Mouse (Mus musculus) kidney, embryonic 14.5 days (tissue): Measurements from ENCODE around the gene Dsn1. TPM values are rescaled to one million over a fixed set of nuclear protein-coding genes. Genes with fewer than 3 reads are reported as not detected.
A peak's percentile ranks its signal among the peaks of the same experiment; 100 is the strongest.

Source experiments
- ATAC-seq: fragments of 200-750 bp; cut with Nextera tagmentation; 2 replicates; pipeline ENCODE4 v1.8.0; 2017; ENCODE audit warnings: moderate number of reproducible peaks, mild to moderate bottlenecking, moderate TSS enrichment, moderate library complexity; ENCODE audit not compliant: low FRiP score, low TSS enrichment
- H3K27ac ChIP-seq: fragments of 300-500 bp; sonication (generic); 2 replicates; pipeline ENCODE4 v1.5.1; 2014; ENCODE audit warnings: low read depth, mild to moderate bottlenecking, low read length, moderate library complexity, mixed read lengths
- H3K27me3 ChIP-seq: fragments of 300-500 bp; sonication (generic); 2 replicates; pipeline ENCODE4 v1.6.1; 2014; ENCODE audit warnings: mild to moderate bottlenecking, low read length; ENCODE audit not compliant: control insufficient read depth, insufficient read depth
- H3K36me3 ChIP-seq: fragments of 300-500 bp; sonication (generic); 2 replicates; pipeline ENCODE4 v1.6.1; 2014; ENCODE audit warnings: low read length, mixed read lengths; ENCODE audit not compliant: control insufficient read depth, insufficient read depth
- H3K4me1 ChIP-seq: fragments of 300-500 bp; sonication (generic); 2 replicates; pipeline ENCODE4 v1.6.1; 2014; ENCODE audit warnings: low read length, mixed read lengths; ENCODE audit not compliant: control insufficient read depth, insufficient read depth
- H3K4me2 ChIP-seq: fragments of 300-500 bp; sonication (generic); replicated peaks from 2 replicates; pipeline ENCODE4 v1.6.1; 2014; ENCODE audit warnings: low read depth, mild to moderate bottlenecking, low read length
- H3K4me3 ChIP-seq: fragments of 300-500 bp; sonication (generic); 2 replicates; pipeline ENCODE4 v1.5.1; 2014; ENCODE audit warnings: mild to moderate bottlenecking, low read length
- H3K9ac ChIP-seq: fragments of 300-500 bp; sonication (generic); 2 replicates; pipeline ENCODE4 v1.6.1; 2014; ENCODE audit warnings: low read depth, mild to moderate bottlenecking, low read length, moderate library complexity
- H3K9me3 ChIP-seq: fragments of 300-500 bp; sonication (generic); 2 replicates; pipeline ENCODE4 v1.6.1; 2016; ENCODE audit warnings: low read length; ENCODE audit not compliant: control insufficient read depth
- WGBS: fragments of 180-500 bp; shearing (Covaris S2); extraction: QIAGEN DNeasy Blood & Tissue Kit; methylation state at CpG from one replicate; pipeline ENCODE4 v1.1.7; 2014; 5-methylcytosine and 5-hydroxymethylcytosine counted together
- polyA plus RNA-seq: library from polyadenylated mRNA; unstranded; fragments of >200 nt; fragmentation: Nextera tagmentation; extraction: Ambion mirVana; gene quantifications from 2 replicates; pipeline ENCODE4 v1.2.1, GENCODE M21; 2014

The Dsn1 gene
- polyA plus RNA-seq, 1 experiment from 2014 or later, result 43.8 TPM

DNA sequence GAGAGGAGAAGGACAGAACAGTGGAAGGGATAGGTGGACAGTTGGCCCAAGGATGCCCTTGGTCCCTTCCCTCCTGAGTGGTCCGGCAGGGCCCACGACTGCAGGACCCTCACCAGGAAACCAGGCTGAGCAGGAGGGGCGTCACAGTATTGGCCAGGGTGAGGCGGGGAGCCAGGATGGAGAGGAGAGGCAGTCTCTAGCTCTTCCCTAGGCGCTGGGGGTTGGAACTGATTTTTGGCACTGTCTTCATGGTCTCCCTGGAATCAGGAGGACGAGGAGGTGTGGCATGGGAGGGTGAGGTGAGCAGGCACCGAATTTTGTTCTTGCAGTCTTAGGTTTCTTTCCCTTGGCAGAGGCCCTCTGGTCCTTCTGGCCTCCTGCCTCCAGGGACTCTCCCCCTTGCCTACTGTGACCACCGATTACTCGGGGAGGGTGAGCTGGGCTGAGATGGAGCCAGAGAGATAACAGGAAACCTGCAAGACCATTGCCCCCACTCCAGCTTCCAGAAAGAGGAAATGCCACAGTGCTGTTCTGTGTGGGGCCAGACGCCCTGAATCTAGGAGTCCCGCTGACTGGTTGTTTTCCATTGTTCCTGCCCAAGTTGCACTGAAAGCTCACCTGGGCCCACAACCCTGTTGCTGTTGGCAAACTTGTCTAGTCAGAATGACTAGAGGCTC lies 3.8 kb upstream of the Dsn1 start:
- no peak for ATAC-seq
- no peaks in the 10 kb centered on the region for H3K27me3 ChIP-seq
- H3K4me3 ChIP-seq, result no peak overlapping the region
- peaks cover 11% of the 10 kb centered on the region; the same call in 1 of the 2 replicates for H3K36me3 ChIP-seq
- no peak overlapping the region for H3K27ac ChIP-seq
- H3K4me1 ChIP-seq, result peaks cover 10% of the 10 kb centered on the region; the same call in 1 of the 2 replicates
- no peak overlapping the region for H3K9ac ChIP-seq
- WGBS, result 49% methylated on average over 11 of the region's 11 CpGs
- no peaks in the 10 kb centered on the region for H3K9me3 ChIP-seq
- no peak overlapping the region for H3K4me2 ChIP-seq

DNA sequence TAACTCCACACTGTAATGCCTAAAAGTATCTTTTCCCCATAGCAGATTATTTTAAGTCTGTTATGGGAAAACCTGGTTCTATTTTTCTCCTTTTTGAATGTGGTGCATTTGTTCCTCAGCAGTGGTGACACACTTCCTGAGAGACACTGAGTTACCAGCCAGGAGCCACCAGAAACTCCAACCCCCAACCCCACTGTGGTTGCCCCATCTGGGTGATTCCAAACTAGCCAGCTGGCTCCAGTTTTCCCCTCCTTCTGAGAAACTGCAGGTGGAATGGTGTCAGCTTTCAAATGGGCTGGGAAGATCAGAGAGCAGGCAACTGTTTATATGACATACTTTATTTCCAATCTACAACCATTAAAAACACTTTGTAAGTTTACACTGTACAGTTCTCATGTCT lies 3.2 kb upstream of the Dsn1 start:
- Histone ChIP-seq H3K36me3 (peaks cover 6% of the 10 kb centered on the region; the same call in 1 of the 2 replicates), H3K4me1 (peaks cover 10% of the 10 kb centered on the region; the same call in 1 of the 2 replicates), H3K4me2 (no peak overlapping the region), H3K9me3 (no peaks in the 10 kb centered on the region), H3K27ac (no peak overlapping the region), H3K4me3 (no peak overlapping the region), H3K9ac (no peak overlapping the region), H3K27me3 (no peaks in the 10 kb centered on the region)
- no peak for ATAC-seq

- peaks cover 12% of the 10 kb centered on the region; the same call in 1 of the 2 replicates for H3K36me3 ChIP-seq
- no peak overlapping the region for H3K4me2 ChIP-seq
- peaks cover 10% of the 10 kb centered on the region; the same call in 1 of the 2 replicates for H3K4me1 ChIP-seq
- H3K27ac ChIP-seq, result no peak overlapping the region
- H3K9ac ChIP-seq, result no peak overlapping the region
- no peak for ATAC-seq
- no peaks in the 10 kb centered on the region for H3K9me3 ChIP-seq
- no peak overlapping the region for H3K4me3 ChIP-seq
- no peaks in the 10 kb centered on the region for H3K27me3 ChIP-seq
Observed at GRCm38 (mm10) chr2:157008509-157008908, 1.6 kb upstream of the Dsn1 start.

DNA sequence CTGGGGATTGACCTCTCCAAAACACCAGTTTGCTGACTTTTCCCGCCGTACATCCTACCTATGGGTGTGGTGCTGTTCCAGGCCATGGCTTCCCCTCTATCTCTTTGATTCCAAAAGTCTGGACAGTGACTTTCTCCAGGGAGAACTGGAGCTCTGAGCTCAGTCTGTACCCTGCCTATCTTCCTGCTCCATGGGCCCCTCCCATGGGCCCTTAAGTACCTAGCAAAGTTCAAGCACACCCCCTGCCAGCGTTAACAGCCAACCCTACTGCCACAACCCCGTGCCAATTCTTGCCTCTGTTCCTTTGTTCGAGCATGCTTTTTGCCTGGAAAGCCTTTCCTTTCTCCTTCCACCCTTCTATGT lies 261 bp upstream of the Dsn1 start:
- ATAC-seq, result peak; percentile 51
- WGBS, result 32% methylated on average over 5 of the region's 5 CpGs

GRCm38 (mm10) chr2:157002321-157002720 lies 4.6 kb downstream of the Dsn1 start:
- Histone ChIP-seq H3K9ac (no peak overlapping the region), H3K4me3 (no peak overlapping the region), H3K4me2 (no peak overlapping the region), H3K36me3 (peaks cover 50% of the 10 kb centered on the region), H3K27me3 (no peaks in the 10 kb centered on the region), H3K4me1 (peaks cover 2% of the 10 kb centered on the region; the same call in 1 of the 2 replicates), H3K9me3 (no peaks in the 10 kb centered on the region), H3K27ac (no peak overlapping the region)
- WGBS, result 86% methylated on average over 4 of the region's 4 CpGs
- no peak for ATAC-seq

More for the DNA sequence above, 261 bp upstream of the Dsn1 start:
- Histone ChIP-seq H3K9me3 (no peaks in the 10 kb centered on the region), H3K4me3 (peak overlapping the region; percentile 85), H3K27me3 (no peaks in the 10 kb centered on the region), H3K36me3 (peaks cover 16% of the 10 kb centered on the region), H3K9ac (peak overlapping the region; percentile 81), H3K27ac (peak overlapping the region; percentile 73), H3K4me2 (peak overlapping the region; percentile 79), H3K4me1 (peaks cover 10% of the 10 kb centered on the region; the same call in 1 of the 2 replicates)

DNA sequence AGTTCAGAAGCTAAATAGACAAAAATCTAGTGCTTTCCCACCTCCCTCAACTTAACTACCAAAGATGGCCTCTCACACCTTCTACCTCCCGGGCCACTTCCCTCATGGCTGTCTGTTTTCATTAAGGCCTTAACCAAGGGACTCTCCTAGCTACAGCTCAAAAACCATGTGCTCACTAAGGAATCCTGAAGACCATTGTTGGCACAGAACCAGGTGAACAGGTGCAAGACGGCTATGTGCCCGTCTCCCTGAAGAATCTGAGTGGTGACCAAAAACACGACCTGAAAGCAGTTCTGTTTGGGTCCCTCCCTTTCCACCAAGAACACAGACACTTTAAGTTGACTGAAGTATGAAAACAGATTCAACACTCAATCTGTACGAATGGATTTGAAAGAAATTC lies 8.7 kb downstream of the Dsn1 start:
- peaks cover 73% of the 10 kb centered on the region for H3K36me3 ChIP-seq
- ATAC-seq, result no peak
- no peak overlapping the region for H3K4me2 ChIP-seq
- no peak overlapping the region for H3K9ac ChIP-seq
- no peaks in the 10 kb centered on the region for H3K9me3 ChIP-seq
- no peak overlapping the region for H3K4me3 ChIP-seq
- H3K27ac ChIP-seq, result no peak overlapping the region
- no peaks in the 10 kb centered on the region for H3K27me3 ChIP-seq
- no peaks in the 10 kb centered on the region for H3K4me1 ChIP-seq
- 92% methylated on average over 5 of the region's 5 CpGs for WGBS

GRCm38 (mm10) chr2:156996576-156996975 lies 10.4 kb downstream of the Dsn1 start:
- 57% methylated on average over 6 of the region's 6 CpGs for WGBS
- no peak overlapping the region for H3K4me2 ChIP-seq
- ATAC-seq, result no peak
- no peaks in the 10 kb centered on the region for H3K9me3 ChIP-seq
- no peak overlapping the region for H3K27ac ChIP-seq
- no peaks in the 10 kb centered on the region for H3K4me1 ChIP-seq
- H3K9ac ChIP-seq, result no peak overlapping the region
- no peak overlapping the region for H3K4me3 ChIP-seq
- H3K36me3 ChIP-seq, result peaks cover 68% of the 10 kb centered on the region
- no peaks in the 10 kb centered on the region for H3K27me3 ChIP-seq

- peak within 1 kb of the TSS; percentile 79 for H3K9ac ChIP-seq
- peak within 1 kb of the TSS; percentile 96 for H3K4me2 ChIP-seq
- peak within 1 kb of the TSS; percentile 84 for H3K4me3 ChIP-seq
- under 1% methylated on average over 64 of the region's 66 CpGs for WGBS
- 0 out of 2 replicates have a peak within 1 kb of the TSS, but pooled peaks have one; percentile 37 for H3K27ac ChIP-seq
- ATAC-seq, result peak; percentile 95
- H3K27me3 ChIP-seq, result no peaks in the 10 kb centered on the region
- H3K4me1 ChIP-seq, result peaks cover 9% of the 10 kb centered on the region
- H3K36me3 ChIP-seq, result peaks cover 29% of the 10 kb centered on the region
- H3K9me3 ChIP-seq, result no peaks in the 10 kb centered on the region
Observed at GRCm38 (mm10) chr2:156991470-156992319, 15.3 kb downstream of the Dsn1 start, which contains the start of gene Ndrg3. Gene Ndrg3, minus strand, starts transcription at chr2:156992056.
